Mouse (Mus musculus): ENCODE results near the gene Mrpl10. TPM values are rescaled to one million over a fixed set of nuclear protein-coding genes. Genes with fewer than 3 reads are reported as not detected.

Mrpl10 gene
- polyA plus RNA-seq, 1 experiment from 2014 or later, result 64.4 TPM

DNA sequence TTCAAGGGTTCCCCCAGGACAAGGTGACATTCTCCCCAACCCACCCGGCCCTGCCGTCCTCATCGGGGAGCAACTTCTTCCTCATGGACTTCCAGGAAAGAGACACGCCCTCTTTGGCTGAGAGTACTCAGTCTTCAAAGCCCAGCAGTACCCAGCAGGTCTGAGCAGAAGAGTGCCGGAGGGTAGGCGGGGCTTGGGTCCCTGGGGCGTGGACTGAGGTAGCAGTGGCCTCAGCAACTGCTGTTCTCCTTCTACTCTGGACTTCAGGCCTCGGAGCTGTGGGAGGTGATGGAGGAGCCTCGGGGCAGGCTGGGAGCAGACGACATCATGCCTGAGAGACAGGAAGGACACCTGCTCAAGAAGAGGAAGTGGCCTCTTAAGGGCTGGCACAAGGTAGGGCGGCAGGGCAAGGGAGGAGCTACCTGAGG lies 10.9 kb downstream of the Mrpl10 start:
- H3K36me3 ChIP-seq, result peaks cover 53% of the 10 kb centered on the region
- H3K4me2 ChIP-seq (replicated peaks), result peak overlapping the region; percentile 95; the same call in 1 of the 2 replicates
- peak overlapping the region; percentile 73; the same call in 1 of the 2 replicates for H3K4me3 ChIP-seq

GRCm38 (mm10) chr11:97063274-97063920 lies 22.0 kb downstream of the Mrpl10 start:
- H3K9ac ChIP-seq (replicated peaks), result no peak overlapping the region
- H3K27me3 ChIP-seq, result no peaks in the 10 kb centered on the region
- WGBS, result 38% methylated on average over 9 of the region's 9 CpGs
- peaks cover 43% of the 10 kb centered on the region for H3K36me3 ChIP-seq
- H3K27ac ChIP-seq (replicated peaks), result peak overlapping the region; percentile 67
- ATAC-seq (ENCODE audit: low FRiP score, low read depth), result 0 out of 2 replicates have a peak, but pooled peaks have one; percentile 62
- no peak overlapping the region for H3K4me3 ChIP-seq
- peaks cover 14% of the 10 kb centered on the region; the same call in 1 of the 2 replicates for H3K4me1 ChIP-seq
- H3K4me2 ChIP-seq (replicated peaks), result 0 out of 2 replicates have a peak overlapping the region, but pooled peaks have one; percentile 1
- no peaks in the 10 kb centered on the region for H3K9me3 ChIP-seq

More for the DNA sequence above, 10.9 kb downstream of the Mrpl10 start:
- ATAC-seq (ENCODE audit: low FRiP score, low read depth), result no peak
- Histone ChIP-seq H3K9me3 (no peaks in the 10 kb centered on the region), H3K4me1 (peaks cover 23% of the 10 kb centered on the region), H3K9ac (replicated peaks) (no peak overlapping the region), H3K27ac (replicated peaks) (no peak overlapping the region), H3K27me3 (no peaks in the 10 kb centered on the region)
- WGBS, result 30% methylated on average over 11 of the region's 11 CpGs

DNA sequence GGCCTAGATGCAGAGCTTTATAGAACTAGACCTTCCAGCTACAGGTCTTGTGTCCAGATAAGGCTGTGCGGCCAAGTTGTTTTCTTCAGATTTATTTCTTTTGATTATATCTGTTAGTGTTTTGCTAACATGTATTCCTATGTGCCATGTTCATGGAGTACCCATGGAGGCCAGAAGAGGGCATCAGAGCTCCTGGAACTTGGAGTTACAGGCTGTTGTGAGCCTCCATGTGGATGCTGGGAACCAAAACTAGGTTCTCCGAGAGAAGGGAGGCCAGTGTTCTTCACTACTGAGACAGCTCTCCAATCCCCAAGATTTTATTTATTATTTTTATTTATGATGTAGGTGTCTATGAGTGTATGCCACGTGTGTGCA lies 22.5 kb downstream of the Mrpl10 start:
- WGBS, result 84% methylated on average over 3 of the region's 3 CpGs
- ATAC-seq (ENCODE audit: low FRiP score, low read depth), result no peak
- no peak overlapping the region for H3K9ac ChIP-seq (replicated peaks)

GRCm38 (mm10) chr11:97065538-97066295 lies 24.4 kb downstream of the Mrpl10 start:
- Histone ChIP-seq H3K9me3 (no peaks in the 10 kb centered on the region), H3K4me2 (replicated peaks) (no peak overlapping the region), H3K4me1 (peaks cover 14% of the 10 kb centered on the region; the same call in 1 of the 2 replicates), H3K27ac (replicated peaks) (no peak overlapping the region), H3K9ac (replicated peaks) (no peak overlapping the region), H3K36me3 (peaks cover 35% of the 10 kb centered on the region), H3K4me3 (no peak overlapping the region), H3K27me3 (no peaks in the 10 kb centered on the region)
- 88% methylated on average over 12 of the region's 12 CpGs for WGBS
- ATAC-seq (ENCODE audit: low FRiP score, low read depth), result no peak

More for the DNA sequence above, 22.5 kb downstream of the Mrpl10 start:
- Histone ChIP-seq H3K27ac (replicated peaks) (peak overlapping the region; percentile 67), H3K4me3 (no peak overlapping the region), H3K27me3 (no peaks in the 10 kb centered on the region), H3K4me2 (replicated peaks) (0 out of 2 replicates have a peak overlapping the region, but pooled peaks have one; percentile 1), H3K4me1 (peaks cover 14% of the 10 kb centered on the region; the same call in 1 of the 2 replicates), H3K9me3 (no peaks in the 10 kb centered on the region), H3K36me3 (peaks cover 43% of the 10 kb centered on the region)

DNA sequence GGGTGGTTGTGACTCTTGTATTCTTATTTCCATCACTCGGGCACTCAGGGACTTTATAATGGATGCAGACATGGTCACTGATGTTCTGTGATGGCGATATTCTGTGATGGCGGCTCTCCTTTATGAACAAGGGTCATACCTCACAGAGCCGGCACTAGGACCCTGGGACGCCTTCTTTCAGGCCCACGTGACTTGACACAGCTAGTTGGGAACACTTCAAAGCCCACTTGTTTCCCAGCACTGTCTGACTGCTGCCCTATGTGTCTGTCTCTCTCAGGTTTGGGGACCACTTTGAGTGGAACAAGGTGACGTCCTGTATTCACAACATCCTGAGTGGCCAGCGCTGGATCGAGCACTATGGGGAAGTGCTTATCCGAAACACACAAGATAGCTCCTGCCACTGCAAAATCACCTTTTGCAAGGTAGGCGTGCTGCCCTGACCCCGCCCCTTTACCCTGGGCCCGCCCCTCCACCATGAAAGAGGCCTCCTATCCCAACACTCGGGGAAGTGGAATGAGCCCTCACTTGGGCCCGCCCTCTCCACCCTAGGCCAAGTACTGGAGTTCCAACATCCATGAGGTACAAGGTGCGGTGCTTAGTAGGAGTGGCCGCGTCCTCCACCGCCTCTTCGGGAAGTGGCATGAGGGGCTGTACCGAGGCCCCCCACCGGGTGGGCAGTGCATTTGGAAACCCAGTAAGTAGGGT lies 25.4 kb downstream of the Mrpl10 start:
- no peak overlapping the region for H3K4me3 ChIP-seq
- peaks cover 14% of the 10 kb centered on the region; the same call in 1 of the 2 replicates for H3K4me1 ChIP-seq
- H3K27ac ChIP-seq (replicated peaks), result no peak overlapping the region
- no peak overlapping the region for H3K4me2 ChIP-seq (replicated peaks)
- 42% methylated on average over 22 of the region's 22 CpGs for whole genome bisulfite sequencing
- no peaks in the 10 kb centered on the region for H3K27me3 ChIP-seq
- peaks cover 25% of the 10 kb centered on the region for H3K36me3 ChIP-seq
- ATAC-seq (ENCODE audit: low FRiP score, low read depth), result no peak
- no peaks in the 10 kb centered on the region for H3K9me3 ChIP-seq
- no peak overlapping the region for H3K9ac ChIP-seq (replicated peaks)

GRCm38 (mm10) chr11:97069333-97069732 lies 28.0 kb downstream of the Mrpl10 start:
- WGBS, result 76% methylated on average over 1 of the region's 1 CpGs
- Histone ChIP-seq H3K4me2 (replicated peaks) (no peak overlapping the region), H3K9ac (replicated peaks) (no peak overlapping the region), H3K9me3 (no peaks in the 10 kb centered on the region), H3K4me1 (no peaks in the 10 kb centered on the region), H3K36me3 (peaks cover 25% of the 10 kb centered on the region), H3K27ac (replicated peaks) (no peak overlapping the region), H3K4me3 (no peak overlapping the region), H3K27me3 (no peaks in the 10 kb centered on the region)
- ATAC-seq (ENCODE audit: low FRiP score, low read depth), result no peak

DNA sequence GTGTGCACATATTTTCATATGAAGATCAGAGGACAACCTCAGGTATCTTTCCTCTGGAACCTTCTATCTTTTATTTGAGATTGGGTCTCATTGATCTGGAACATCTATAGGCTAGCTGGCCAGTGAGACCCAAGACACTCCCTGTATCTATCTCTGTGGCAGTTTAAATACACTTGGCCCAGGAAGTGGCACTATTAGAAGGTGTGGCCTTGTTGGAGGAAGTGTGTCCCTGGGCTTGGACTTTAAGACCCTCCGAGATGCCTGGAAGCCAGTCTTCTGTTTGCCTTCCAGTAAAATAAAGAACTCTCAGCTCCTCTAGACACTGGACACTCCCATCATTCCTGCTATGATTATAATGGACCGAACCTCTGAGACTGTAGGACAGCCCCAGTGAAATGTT lies 28.4 kb downstream of the Mrpl10 start:
- 90% methylated on average over 2 of the region's 2 CpGs for WGBS
- no peaks in the 10 kb centered on the region for H3K4me1 ChIP-seq
- no peak for ATAC-seq (ENCODE audit: low FRiP score, low read depth)
- H3K4me3 ChIP-seq, result no peak overlapping the region
- H3K36me3 ChIP-seq, result peaks cover 25% of the 10 kb centered on the region
- H3K27me3 ChIP-seq, result no peaks in the 10 kb centered on the region
- H3K9ac ChIP-seq (replicated peaks), result no peak overlapping the region
- no peak overlapping the region for H3K27ac ChIP-seq (replicated peaks)
- no peak overlapping the region for H3K4me2 ChIP-seq (replicated peaks)
- no peaks in the 10 kb centered on the region for H3K9me3 ChIP-seq

GRCm38 (mm10) chr11:97071129-97071528 lies 29.8 kb downstream of the Mrpl10 start:
- Histone ChIP-seq H3K4me3 (no peak overlapping the region), H3K9me3 (no peaks in the 10 kb centered on the region), H3K36me3 (peaks cover 19% of the 10 kb centered on the region), H3K27ac (replicated peaks) (no peak overlapping the region), H3K4me1 (no peaks in the 10 kb centered on the region), H3K4me2 (replicated peaks) (no peak overlapping the region), H3K9ac (replicated peaks) (no peak overlapping the region), H3K27me3 (no peaks in the 10 kb centered on the region)
- 60% methylated on average over 1 of the region's 1 CpGs for WGBS
- ATAC-seq (ENCODE audit: low FRiP score, low read depth), result no peak

DNA sequence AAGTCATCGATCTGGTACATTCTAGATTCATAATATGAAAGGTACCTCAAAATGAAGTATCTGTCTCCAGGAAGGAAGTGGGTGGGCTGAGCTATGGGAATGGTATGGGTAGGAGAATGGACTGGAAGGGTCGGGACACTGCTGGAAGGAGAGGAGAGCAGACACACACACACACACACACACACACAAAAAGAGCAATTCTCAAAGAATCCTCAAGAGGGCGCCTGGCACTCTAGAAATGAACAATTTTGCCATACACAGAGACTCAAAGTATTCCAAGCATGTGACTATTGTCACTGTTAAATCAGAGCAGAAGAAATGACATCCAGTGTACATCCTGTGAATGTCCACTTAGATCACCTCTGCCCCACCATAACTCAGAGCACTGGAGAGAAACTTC lies 31.2 kb downstream of the Mrpl10 start:
- Histone ChIP-seq H3K27ac (replicated peaks) (no peak overlapping the region), H3K36me3 (peaks cover 8% of the 10 kb centered on the region), H3K4me1 (no peaks in the 10 kb centered on the region), H3K4me3 (no peak overlapping the region), H3K4me2 (replicated peaks) (no peak overlapping the region), H3K9me3 (no peaks in the 10 kb centered on the region), H3K9ac (replicated peaks) (no peak overlapping the region), H3K27me3 (no peaks in the 10 kb centered on the region)
- ATAC-seq (ENCODE audit: low FRiP score, low read depth), result 0 out of 2 replicates have a peak, but pooled peaks have one; percentile 41
- 35% methylated on average over 3 of the region's 3 CpGs for WGBS

DNA sequence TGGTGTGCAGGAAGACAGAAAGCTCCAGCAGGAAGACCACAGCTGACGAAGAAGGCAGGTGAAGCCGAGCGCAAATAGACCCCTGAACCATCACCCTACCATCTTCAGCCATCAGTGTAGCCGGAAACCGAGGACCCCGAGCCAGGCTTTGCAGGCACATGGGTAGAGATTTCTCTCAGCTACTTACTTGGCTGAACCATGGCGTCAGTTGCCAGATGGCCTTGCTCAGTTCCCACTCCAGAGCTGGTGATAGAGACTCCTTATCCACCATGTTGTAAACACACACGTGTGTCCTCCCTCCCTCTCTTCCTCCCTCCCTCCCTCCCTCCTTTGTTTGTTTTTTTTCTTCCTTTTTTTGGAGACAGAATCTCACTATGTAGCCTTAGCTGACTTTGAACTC lies 32.9 kb downstream of the Mrpl10 start:
- Histone ChIP-seq H3K4me3 (no peak overlapping the region), H3K27ac (replicated peaks) (no peak overlapping the region), H3K9ac (replicated peaks) (no peak overlapping the region), H3K4me1 (no peaks in the 10 kb centered on the region), H3K27me3 (no peaks in the 10 kb centered on the region), H3K36me3 (no peaks in the 10 kb centered on the region), H3K4me2 (replicated peaks) (no peak overlapping the region), H3K9me3 (no peaks in the 10 kb centered on the region)
- 77% methylated on average over 8 of the region's 8 CpGs for WGBS
- ATAC-seq (ENCODE audit: low FRiP score, low read depth), result no peak

DNA sequence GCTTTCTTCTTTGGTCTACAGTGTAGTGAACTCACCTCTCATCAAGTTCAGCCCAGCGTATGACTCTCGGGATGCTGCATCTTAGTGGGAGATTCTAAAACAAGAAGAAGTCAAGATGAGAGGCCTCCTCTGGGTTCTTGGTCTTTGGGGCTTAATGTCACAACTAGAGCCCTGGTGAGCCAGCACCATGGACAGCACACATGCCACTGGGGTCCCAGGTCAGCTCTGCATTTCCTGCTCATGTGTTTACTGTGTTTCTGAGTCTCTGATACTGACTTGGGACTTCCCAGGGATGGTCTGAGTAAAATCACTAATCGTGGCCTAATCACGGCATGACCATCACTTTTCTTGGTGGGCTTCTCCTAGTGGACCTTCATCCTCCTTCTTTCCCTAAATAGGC lies 37.4 kb downstream of the Mrpl10 start:
- Histone ChIP-seq H3K9me3 (no peaks in the 10 kb centered on the region), H3K4me2 (replicated peaks) (no peak overlapping the region), H3K4me3 (no peak overlapping the region), H3K4me1 (peaks cover 6% of the 10 kb centered on the region), H3K27ac (replicated peaks) (no peak overlapping the region), H3K27me3 (peaks cover 6% of the 10 kb centered on the region), H3K9ac (replicated peaks) (no peak overlapping the region), H3K36me3 (no peaks in the 10 kb centered on the region)
- no peak for ATAC-seq (ENCODE audit: low FRiP score, low read depth)
- WGBS, result 59% methylated on average over 4 of the region's 4 CpGs

DNA sequence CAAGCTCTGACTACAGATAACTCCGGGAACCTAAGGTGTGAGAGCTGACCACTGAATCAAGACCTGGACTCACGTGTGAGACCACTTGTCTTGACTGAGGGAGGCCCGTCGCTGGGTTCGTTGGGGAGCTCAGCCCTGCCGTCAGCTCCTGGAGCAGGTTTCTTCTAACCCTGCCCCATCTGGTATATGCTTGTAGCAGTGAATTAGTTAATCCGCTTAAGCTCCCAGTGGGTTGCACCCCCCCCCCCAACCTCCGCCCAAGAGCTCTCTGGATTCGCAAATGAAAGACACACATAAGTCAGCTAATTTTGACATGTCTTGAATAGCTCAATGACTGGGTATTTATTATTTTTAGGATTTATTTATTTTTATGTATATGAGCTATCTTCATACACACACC lies 38.9 kb downstream of the Mrpl10 start:
- no peak for ATAC-seq (ENCODE audit: low FRiP score, low read depth)
- 8% methylated on average over 9 of the region's 9 CpGs for WGBS

More for the DNA sequence above, 38.9 kb downstream of the Mrpl10 start:
- no peak overlapping the region for H3K4me2 ChIP-seq (replicated peaks)
- peaks cover 14% of the 10 kb centered on the region for H3K27me3 ChIP-seq
- no peak overlapping the region for H3K9ac ChIP-seq (replicated peaks)
- no peak overlapping the region for H3K4me3 ChIP-seq
- H3K27ac ChIP-seq (replicated peaks), result no peak overlapping the region
- peaks cover 12% of the 10 kb centered on the region for H3K4me1 ChIP-seq
- H3K36me3 ChIP-seq, result no peaks in the 10 kb centered on the region
- no peaks in the 10 kb centered on the region for H3K9me3 ChIP-seq

Measured in midbrain, embryonic 12.5 days (tissue).